Mouse (Mus musculus) retina, postnatal 1 day (tissue): ENCODE measurements around the gene Il18.

ENCODE experiments used
- DNase-seq: peaks from one replicate; pipeline ENCODE4 v3.0.0-alpha.2; 2012

Gene Il18

DNA sequence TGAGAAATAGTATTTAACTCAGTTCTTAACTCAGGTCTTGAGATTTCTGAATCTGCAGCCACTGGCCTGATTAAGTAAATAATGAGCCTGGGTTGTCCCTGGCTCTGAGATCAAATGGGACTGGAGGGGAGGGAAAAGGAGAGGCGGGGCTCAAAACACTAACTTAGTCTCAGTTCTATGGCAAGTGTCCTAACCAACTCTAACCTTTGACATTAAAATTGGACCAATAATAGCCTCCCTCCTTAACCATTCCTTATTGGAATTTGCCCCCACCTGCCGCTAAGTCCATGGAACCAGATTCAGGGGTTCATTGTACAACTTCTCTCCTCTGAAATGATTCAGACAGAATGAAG lies 443 bp downstream of the Il18 start, which contains the start of gene Bco2:
Bco2 (minus strand) TSS at position 88 of the 353 bp plus-strand sequence.
- no peak for DNase-seq

DNA sequence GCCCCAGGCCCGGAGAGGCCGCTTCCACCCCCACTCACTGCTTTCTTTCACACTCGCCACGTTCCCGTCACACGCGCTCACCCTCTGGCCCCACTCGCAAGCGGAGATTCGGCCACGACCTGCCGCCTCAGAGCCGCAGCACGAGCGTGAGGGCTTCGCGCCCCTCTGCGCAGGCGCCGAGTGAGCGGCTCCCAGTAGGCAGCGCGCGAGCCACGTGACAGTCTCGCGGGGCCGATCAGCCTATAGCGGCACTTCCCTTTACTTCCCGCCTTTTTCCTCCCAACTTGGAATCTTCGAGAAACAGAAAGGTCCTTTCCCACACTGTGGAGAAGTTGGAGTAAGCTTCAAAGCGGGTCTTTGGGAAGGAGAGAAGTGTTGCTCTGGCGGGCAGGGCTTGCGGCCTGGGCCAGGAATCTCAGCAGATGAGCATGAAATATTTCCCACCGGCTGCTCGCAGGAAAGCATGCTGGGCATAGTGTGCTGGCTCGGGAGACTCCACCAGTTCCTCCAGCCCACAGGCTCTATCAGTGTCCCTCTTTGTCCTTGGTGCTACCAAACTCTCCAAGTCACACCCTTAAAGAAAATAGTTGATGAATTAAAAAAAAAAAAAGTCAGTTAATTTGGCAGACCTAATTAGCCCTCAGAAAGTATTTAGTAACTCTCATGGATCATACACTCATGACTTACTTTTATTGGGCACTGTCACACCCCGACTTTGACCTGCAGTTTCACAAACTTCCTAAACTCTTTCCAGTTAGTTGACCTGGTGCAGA lies 6.7 kb downstream of the Il18 start, which contains the start of gene Tex12:
Tex12 (minus strand) TSS at position 181 of the 773 bp plus-strand sequence.
- no peak for DNase-seq

DNA sequence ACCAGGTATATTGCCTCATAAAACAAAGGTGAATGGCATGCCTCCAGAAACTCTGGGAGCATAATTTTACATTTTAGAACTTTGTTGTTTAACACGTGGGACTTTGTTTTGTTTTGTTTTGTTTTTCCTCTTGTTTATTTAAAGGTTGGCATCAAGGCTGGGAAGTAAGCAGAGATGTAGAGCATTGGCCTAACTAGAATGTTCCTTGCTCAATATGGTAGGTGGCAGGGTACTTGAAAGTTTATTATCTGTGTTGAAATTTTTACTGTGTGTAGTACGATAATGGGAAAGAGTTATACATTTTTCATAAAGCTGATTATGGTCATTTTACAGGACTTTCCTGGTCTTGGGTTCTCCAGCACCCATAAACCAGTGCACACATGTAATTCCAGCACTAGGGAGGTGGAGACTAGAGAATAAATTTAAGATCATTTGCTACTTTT lies 7.3 kb downstream of the Il18 start:
- no peak for DNase-seq

DNA sequence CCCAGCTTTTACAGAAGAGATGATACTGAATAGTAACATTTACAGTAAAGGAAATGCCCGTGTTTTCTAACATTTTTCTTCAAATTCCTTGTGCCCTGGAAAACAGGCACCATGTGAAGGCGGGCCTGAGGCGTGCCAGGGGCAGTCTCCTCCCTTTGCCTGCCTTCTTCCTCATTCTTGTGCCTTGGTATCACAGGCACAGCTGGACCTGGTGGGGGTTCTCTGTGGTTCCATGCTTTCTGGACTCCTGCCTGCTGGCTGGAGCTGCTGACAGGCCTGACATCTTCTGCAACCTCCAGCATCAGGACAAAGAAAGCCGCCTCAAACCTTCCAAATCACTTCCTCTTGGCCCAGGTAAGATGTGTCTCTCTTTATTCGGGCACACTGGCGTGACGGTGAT lies 10.5 kb downstream of the Il18 start:
- DNase-seq = no peak

- DNase-seq = no peak
These were observed 11.3 kb downstream of the Il18 start for GRCm38 (mm10) chr9:50565940-50566339.

DNA sequence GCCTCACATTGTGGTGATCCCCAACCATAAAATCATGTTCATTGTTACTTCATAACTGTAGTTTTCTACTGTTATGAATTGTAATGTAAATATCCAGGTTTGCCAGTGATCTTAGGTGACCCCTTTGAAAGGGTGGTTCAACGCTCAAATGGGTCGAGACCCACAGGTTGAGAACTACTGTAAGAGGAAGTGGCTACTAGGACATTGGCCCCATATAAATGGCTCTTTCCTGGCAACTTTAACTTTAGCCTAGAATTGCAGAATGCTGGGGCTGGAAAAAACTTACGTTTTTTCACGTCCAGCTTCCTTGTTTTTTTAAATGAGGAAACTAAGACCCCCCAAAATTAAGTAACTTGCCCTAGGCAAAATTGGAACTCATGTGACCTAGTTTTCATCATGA lies 12.7 kb downstream of the Il18 start:
- DNase-seq = no peak

DNA sequence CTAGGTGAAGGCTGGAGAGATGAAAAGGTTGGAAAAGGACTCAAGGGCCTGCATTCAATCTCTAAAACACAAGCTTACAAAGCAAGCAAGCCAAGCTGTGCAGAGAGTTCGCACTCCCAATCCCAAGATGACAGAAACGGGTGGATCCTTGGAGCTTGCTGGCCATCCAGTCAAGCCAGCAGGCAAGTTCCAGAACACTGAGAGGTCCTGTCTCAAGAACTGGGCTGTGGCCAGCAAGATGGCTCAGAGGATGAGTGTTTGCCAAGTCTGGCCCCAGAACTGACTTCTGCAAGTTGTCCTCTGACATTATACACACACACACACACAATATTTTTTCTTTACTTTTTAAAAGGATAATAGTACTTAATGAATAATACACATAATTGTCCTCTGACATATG lies 13.3 kb downstream of the Il18 start:
- DNase-seq = no peak

GRCm38 (mm10) chr9:50569599-50570525 lies 15.2 kb downstream of the Il18 start:
- DNase-seq = no peak

DNA sequence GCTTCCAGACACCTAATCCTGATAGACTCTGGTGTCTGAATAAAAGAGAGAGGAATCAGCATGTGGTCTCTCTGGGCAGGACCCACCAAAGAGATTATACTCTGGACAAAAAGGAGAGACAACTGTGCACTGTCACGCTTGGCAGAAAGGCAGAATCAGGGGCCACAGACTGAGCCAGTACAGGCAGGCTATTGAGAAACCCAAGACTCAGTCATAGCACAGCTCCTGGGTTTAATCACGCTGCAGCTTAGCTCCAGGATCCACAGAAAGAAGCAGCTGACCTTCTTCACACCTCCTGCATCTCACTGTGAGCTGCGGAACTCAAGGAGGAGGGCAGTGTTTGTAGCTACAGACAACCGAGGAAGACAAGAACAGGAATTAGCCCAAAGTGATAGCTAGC lies 25.7 kb downstream of the Il18 start:
- DNase-seq = no peak

- DNase-seq = no peak
These were observed 30.7 kb downstream of the Il18 start for GRCm38 (mm10) chr9:50585145-50585818.

DNA sequence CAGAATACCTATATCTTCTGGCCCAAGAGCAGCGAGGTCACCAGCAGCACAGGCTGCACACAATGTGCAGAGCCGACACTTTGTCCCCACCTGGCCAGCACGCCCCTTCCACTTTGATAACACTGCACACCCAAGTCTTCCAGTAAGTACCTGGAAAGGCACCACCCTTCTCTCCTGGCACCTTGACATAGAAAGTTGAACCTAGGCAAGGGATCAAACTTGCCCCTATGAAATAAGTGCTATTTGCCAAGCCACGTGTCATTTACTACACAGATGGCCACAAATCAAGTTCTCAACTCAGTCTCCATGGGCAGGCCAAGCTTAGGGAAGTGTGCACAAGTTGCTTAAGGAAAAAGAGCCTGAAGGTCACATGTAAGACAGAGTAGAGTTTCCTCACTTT lies 32.3 kb downstream of the Il18 start:
- no peak for DNase-seq

DNA sequence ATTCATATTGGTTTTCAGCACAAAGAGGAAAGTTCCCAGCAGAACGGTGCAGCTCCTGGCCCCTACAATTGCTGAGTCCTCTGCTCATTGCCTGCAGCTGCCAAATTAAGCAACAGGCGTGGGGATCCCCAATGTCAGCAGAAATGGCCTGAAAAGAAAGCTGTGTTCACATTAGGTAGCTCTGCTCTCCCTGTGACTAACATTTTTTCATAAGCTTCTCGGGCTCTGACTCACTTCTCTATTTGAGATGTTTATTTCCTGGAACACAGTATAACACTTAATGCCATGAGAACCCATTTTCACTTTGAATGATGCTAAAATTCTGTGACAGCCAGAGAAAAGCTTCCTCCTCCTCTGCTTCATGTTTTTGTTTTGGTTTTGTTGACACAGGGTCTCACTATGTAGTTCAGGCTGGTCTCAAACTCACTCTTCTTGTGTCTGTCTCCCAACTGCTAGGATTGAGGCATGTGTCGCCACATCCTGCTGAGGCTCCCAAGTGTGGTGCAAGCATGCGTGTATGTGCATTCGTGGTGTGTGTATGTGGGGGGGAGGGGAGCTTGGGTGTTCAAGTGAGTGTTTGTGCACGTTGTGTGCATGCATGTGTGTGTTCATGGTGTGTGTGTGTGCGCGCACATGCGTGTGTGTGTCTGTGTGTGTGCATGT lies 36.4 kb downstream of the Il18 start:
- no peak for DNase-seq

GRCm38 (mm10) chr9:50592955-50593354 lies 38.3 kb downstream of the Il18 start:
- DNase-seq = no peak

DNA sequence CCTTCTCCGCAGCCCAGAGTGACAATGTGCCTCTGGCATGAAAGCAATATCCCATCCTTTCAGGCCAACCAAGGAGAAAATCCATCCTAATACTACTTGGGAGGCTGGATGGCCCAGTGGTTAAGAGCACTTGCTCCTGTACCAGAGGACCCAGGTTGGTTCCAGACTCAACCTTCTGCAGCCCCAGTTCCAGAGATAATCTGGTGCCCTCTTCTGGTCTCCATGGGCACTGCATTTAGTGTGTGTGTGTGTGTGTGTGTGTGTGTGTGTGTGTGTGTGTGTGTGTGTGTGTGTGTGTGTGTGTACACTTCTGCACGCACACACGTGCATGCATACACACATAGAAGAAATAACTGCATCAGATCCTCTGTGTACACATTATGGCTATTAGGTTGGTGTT lies 38.9 kb downstream of the Il18 start:
- peak; percentile 63 for DNase-seq

DNA sequence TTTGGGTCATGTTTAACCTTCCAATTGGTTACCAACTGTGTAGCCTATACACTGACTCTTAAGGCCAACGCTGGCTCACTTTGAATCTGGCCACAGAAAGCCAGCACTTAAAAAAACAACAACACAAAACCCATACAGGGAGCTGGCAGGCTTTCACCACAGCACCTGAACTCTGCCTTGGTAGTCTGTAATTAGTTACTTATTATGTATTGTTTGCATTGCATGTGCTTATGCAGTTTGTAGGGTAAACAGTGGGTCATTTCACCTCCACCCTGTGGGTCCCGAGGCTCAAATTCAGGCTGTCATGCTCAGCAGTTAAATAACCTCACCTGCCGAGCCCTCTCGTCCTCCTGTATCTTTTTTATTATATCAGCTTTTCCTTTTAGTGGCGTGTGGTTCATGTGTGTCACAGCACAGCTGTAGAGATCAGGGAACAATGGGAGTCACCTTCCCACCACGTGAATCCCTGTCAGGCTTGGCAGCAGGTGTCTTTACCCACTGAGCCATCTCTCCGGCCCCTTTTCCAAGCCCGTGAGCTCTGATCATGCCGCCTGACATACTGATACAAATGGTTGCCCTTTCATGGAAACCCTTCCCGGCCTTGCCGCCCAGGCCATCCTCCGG lies 40.3 kb downstream of the Il18 start:
- DNase-seq = no peak

DNA sequence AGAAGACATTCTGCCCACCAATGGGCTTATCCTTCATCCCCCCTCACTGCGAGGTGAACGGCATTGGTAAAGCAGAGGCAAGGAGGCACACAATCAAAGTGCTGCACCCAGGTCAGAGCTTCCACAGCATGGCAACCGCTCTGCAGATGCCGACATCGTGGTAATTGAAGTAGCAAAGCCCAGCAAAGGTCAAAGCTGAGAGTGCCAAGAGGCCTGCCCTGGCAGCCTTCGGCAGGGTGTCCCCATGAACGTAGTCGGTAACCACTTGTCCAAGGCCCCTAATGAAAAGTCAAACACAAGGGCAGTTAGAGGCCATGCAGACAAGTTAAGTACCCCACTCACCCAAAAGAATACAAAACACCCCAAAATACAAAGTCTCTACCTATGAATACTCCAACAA lies 42.3 kb downstream of the Il18 start:
- DNase-seq = no peak

GRCm38 (mm10) chr9:50601536-50601935 lies 46.9 kb downstream of the Il18 start:
- DNase-seq = no peak

DNA sequence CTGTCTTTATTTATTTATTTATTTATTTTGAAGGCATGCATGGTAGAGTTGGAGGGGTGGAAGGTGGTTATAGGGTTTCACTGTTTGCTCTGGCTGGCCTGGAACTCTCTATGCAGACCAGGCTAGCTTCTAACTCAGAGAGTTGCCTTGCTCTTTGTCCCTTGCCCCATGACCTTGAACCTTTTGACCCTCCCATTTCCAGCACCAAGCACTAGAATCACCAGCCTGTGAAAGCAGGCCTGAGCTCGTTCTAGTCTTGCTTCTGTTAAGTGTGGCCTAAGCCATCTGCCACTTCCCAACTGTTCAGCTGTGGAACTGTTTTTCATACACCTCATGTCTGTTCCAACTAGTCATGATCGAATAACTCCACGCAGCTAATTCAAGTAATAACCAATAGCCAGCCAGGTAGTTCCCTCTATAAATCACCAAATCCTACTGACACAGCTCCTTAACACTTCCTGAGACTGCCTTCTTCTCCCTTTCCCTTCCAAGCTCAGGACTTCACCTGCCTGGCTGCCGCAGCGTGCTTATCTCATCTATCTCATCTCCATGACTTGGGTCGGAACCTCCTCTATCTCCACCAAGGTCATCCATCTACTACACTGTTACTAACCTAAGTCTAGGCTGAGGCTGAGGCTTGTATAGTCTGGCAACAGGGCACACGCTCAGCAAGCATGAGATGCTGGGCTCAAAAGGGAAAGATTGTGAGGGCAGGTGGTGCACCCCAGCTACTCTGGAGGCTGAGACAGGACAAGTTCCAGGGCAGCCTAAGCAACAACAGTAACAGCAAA lies 47.6 kb downstream of the Il18 start:
- DNase-seq = no peak

DNA sequence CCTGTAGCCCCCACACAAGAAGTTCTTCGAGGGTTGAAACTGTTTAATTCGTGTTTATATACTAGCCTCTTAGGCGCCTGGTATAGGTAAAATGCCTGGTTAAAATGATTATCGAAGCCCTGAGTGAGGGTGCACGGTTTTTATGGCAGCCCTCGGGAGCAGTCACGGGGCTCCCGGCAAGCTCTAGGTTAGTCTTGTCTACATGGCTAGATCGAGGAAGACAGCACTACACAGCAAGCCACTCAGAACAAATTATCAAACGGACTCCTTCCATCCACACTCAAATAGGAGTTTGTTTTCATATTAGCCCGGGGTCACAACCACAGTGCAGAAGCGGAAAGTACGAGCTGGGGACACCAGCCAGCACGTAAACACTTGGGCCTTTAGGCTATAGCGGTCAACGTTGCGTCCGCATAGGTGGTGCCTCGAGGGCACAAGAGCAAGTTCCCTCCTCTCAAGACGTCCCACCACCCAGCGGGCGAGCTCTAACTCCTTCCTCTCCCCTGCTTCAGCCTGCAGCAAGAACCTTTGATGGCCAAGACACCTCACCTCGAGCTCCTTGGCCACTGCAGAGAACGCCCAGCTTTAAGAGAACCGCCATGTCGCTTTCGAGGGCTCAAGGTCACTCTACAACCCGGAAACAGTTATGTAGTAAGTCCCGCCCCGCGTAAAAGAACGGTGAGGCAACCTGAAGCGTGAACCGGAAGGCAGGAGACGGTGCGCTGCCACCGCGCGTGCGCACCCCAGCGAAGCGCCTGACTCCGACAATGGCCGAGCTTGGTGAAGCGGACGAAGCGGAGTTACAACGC lies 48.8 kb downstream of the Il18 start, which contains the start of the genes Sdhd and Timm8b:
Sdhd (minus strand) TSS at position 624 of the 809 bp plus-strand sequence.
Timm8b (plus strand) TSS at position 722 of the 809 bp plus-strand sequence.
- DNase-seq = peak; percentile 98

- DNase-seq = no peak
These were observed 49.3 kb downstream of the Il18 start for GRCm38 (mm10) chr9:50603998-50604324.
